ENCODE assay signal across 7 mouse cellular contexts in the genomic region with DNA sequence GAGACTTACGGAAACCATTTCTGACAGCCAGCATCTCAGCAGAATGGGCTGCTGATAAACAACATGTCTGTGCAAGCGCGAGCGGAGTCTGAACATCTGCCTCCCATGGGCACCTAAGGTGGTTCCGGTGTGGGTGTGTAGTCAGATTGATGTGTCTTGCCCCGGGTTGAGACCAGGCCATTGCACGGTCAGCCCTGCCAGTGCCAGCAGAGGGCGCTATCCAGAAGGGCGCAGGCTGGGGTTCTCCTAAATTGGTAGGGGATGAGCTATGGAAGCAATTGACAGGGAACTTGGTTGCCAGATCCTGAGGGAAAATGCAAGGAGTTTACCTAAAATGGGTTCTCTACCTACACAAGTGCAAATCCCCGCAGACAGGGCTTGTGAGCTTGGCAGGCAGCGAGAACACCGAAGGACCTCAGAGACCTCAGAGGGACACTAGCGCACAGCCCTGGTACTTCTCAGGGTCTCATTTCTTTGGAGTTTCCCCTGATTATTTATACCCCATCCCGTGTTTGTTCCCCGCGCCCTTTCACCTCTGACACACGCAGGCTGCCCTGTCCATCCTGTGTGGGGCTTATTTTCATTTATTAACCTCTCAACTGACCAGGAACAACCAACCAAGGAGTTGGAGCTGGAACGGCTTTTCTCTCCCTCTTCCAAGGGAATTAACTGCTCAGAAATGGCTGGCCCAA.
DNase-seq lines count a peak whose midpoint lies in the region; ATAC-seq and TF ChIP-seq lines count a peak whose summit lies in the region.

No protein-coding gene starts in this region.

- H3K27me3 ChIP-seq in lung, embryonic 14.5 days (ENCODE audit: insufficient read depth, low read length): no peaks in the 10 kb centered on the region
- H3K27me3 ChIP-seq in Patski: no peaks in the 10 kb centered on the region

- H3K4me2 ChIP-seq in lung, embryonic 14.5 days: no peak overlapping the region

- peak; percentile 73 for TF ChIP-seq CTCF in lung, embryonic 14.5 days (IDR thresholded peaks at IDR 0.05; ENCODE audit: low read depth)
- peak; percentile 63 for TF ChIP-seq CTCF in Patski (IDR thresholded peaks at IDR 0.05)
- peak; percentile 55; the same call in 1 of the 2 replicates for TF ChIP-seq CTCF in brain, embryonic 14.5 days (IDR thresholded peaks at IDR 0.05; ENCODE audit: borderline replicate concordance, extremely low read depth, insufficient read depth, insufficient read length)

- no peak overlapping the region for H3K9ac ChIP-seq in lung, embryonic 14.5 days

- WGBS in lung, embryonic 14.5 days: 69% methylated on average over 18 of the region's 18 CpGs

- CTCF ChIA-PET in Patski (lab: Charles Lee): interaction anchor here (0.6 to 1.9 kb wide), 11 partner anchors 8 to 74 kb away, joined by 3 to 9 read pairs (median 3); no protein-coding TSS in a partner anchor

- POLR2A ChIA-PET in Patski (lab: Charles Lee): no interaction called here

- DNase-seq in lung, embryonic 14.5 days: peak; percentile 40
- DNase-seq in lung, postnatal 25 days (ENCODE audit: low spot score): no peak
- no peak for DNase-seq in Patski (ENCODE audit: low read depth, low spot score)
- DNase-seq in brain, embryonic 14.5 days (ENCODE audit: low read depth): no peak
- DNase-seq in kidney, postnatal 14 days: peak; percentile 26
- DNase-seq in thymus, postnatal 36 days: peak; percentile 10 to 16
- no peak for DNase-seq in layer of hippocampus, postnatal 36 days

- TF ChIP-seq POLR2A in brain, embryonic 14.5 days (IDR thresholded peaks at IDR 0.05; ENCODE audit: borderline replicate concordance, extremely low read depth, insufficient read depth, insufficient read length, poor library complexity, severe bottlenecking): no peak

- H3K4me1 ChIP-seq in lung, embryonic 14.5 days (ENCODE audit: insufficient read depth): peaks cover 6% of the 10 kb centered on the region; the same call in 1 of the 2 replicates

- H3K36me3 ChIP-seq in lung, embryonic 14.5 days (ENCODE audit: insufficient read depth): no peaks in the 10 kb centered on the region

- in situ Hi-C loops in Patski (cut with MboI; ENCODE audit: low pct_unique_long_range_greater_than_20kb): no loop called here

- no peak overlapping the region for H3K27ac ChIP-seq in lung, embryonic 14.5 days (ENCODE audit: low read depth)

- ATAC-seq in lung, embryonic 14.5 days (ENCODE audit: insufficient read depth): no peak
- ATAC-seq in Patski: no peak

- H3K4me3 ChIP-seq in lung, embryonic 14.5 days (ENCODE audit: low read depth, low read length): no peak overlapping the region

- no peaks in the 10 kb centered on the region for H3K9me3 ChIP-seq in lung, embryonic 14.5 days (ENCODE audit: low read depth, low read length)

Comparison
In these comparisons a context has a peak if more than half of its experiments do, and no peak if none do; other contexts are left out.
1. DNase-seq: peak in lung, embryonic 14.5 days (single experiment), kidney, postnatal 14 days (single experiment) and thymus, postnatal 36 days (2 of 2); none in lung, postnatal 25 days (single experiment), Patski (single experiment), brain, embryonic 14.5 days (single experiment) and layer of hippocampus, postnatal 36 days (0 of 2).
2. Peak in every context shown above with its lines, with median percentiles within 50 percentile points of each other: CTCF ChIP-seq.